Mouse (Mus musculus) embryonic fibroblast, embryonic 13.5 days (primary cell): ENCODE data around the gene Fam228b.

Experiments
- CTCF ChIP-seq: IDR thresholded peaks from 2 replicates; pipeline ENCODE4 v1.5.1; 2011; ENCODE audit warnings: mild to moderate bottlenecking, control low read depth, low read length, moderate library complexity, borderline replicate concordance; ENCODE audit not compliant: insufficient read depth
- POLR2A ChIP-seq: IDR thresholded peaks from 2 replicates; pipeline ENCODE4 v1.6.1; 2011; ENCODE audit warnings: low read depth, mild to moderate bottlenecking, control low read depth, low read length, moderate library complexity

DNA sequence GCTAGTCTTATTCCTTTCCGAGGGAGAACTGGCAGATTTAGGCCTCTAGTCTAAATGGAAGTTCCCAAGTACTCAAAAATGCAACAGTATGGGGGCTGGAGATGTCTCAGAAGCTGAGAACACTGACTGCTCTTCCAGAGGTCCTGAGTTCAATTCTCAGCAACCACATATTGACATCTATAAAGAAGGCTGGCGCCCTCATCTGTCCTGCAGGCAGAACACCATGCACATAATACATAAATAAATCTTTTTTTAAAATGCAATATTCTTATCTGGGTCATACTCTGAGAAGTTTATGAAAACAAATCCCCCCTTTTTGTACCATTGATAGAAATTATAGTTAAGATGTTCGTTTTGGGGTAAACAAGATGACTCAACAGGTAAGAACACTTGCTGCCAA is 26.9 kb downstream of the Fam228b start:
- TF ChIP-seq POLR2A (no peak), CTCF (no peak)
